Mouse (Mus musculus) kidney, embryonic 15.5 days (tissue): ENCODE data around the gene Fam169a. TPM values are rescaled to one million over a fixed set of nuclear protein-coding genes. Genes with fewer than 3 reads are reported as not detected.

Source experiments
- ATAC-seq: fragments of 200-750 bp; cut with Nextera tagmentation; replicated peaks from 2 replicates; pipeline ENCODE4 v1.8.0; 2017; ENCODE audit warnings: moderate TSS enrichment; ENCODE audit not compliant: low FRiP score
- H3K27ac ChIP-seq: fragments of 300-500 bp; sonication (generic); 2 replicates; pipeline ENCODE4 v1.5.1; 2015; ENCODE audit warnings: mild to moderate bottlenecking, inconsistent platforms
- H3K27me3 ChIP-seq: fragments of 300-500 bp; sonication (generic); 2 replicates; pipeline ENCODE4 v1.6.1; 2015; ENCODE audit warnings: inconsistent platforms
- H3K36me3 ChIP-seq: fragments of 300-500 bp; sonication (generic); 2 replicates; pipeline ENCODE4 v1.6.1; 2015; ENCODE audit warnings: inconsistent platforms
- H3K4me1 ChIP-seq: fragments of 300-500 bp; sonication (generic); 2 replicates; pipeline ENCODE4 v1.6.1; 2015; ENCODE audit warnings: inconsistent platforms
- H3K4me2 ChIP-seq: fragments of 300-500 bp; sonication (generic); 2 replicates; pipeline ENCODE4 v1.6.1; 2015; ENCODE audit warnings: moderate library complexity, mild to moderate bottlenecking, inconsistent platforms
- H3K4me3 ChIP-seq: fragments of 300-500 bp; sonication (generic); replicated peaks from 2 replicates; pipeline ENCODE4 v1.5.1; 2015; ENCODE audit warnings: mild to moderate bottlenecking, inconsistent platforms
- H3K9ac ChIP-seq: fragments of 300-500 bp; sonication (generic); 2 replicates; pipeline ENCODE4 v1.6.1; 2015; ENCODE audit warnings: mild to moderate bottlenecking, inconsistent platforms
- H3K9me3 ChIP-seq: fragments of 300-500 bp; sonication (generic); replicated peaks from 2 replicates; pipeline ENCODE4 v1.6.1; 2016; ENCODE audit warnings: inconsistent platforms
- WGBS: fragments of 180-500 bp; shearing (Covaris S2); methylation state at CpG from one replicate; pipeline ENCODE4 v1.1.7; 2015; ENCODE audit warnings: mixed read lengths; 5-methylcytosine and 5-hydroxymethylcytosine counted together
- polyA plus RNA-seq: library from polyadenylated mRNA; unstranded; fragments of >200 nt; fragmentation: Nextera tagmentation; extraction: Ambion mirVana; gene quantifications from 2 replicates; pipeline ENCODE4 v1.2.1, GENCODE M21; 2015

Gene Fam169a
- 3.0 and 3.4 TPM in 2 replicates for polyA plus RNA-seq

- H3K4me2 ChIP-seq = no peak within 1 kb of the TSS
These were observed at the start of gene Fam169a for GRCm38 (mm10) chr13:97066649-97067550. TSS of gene Fam169a (plus strand) at chr13:97067286.

GRCm38 (mm10) chr13:97017711-97018110 lies 49.4 kb upstream of the Fam169a start:
- no peak for ATAC-seq
- no peak overlapping the region for H3K4me3 ChIP-seq
- 90% methylated on average over 3 of the region's 3 CpGs for WGBS
- H3K27ac ChIP-seq = no peak overlapping the region
- no peaks in the 10 kb centered on the region for H3K27me3 ChIP-seq
- H3K9me3 ChIP-seq = no peaks in the 10 kb centered on the region
- H3K4me2 ChIP-seq = no peak overlapping the region
- no peaks in the 10 kb centered on the region for H3K36me3 ChIP-seq
- no peaks in the 10 kb centered on the region for H3K4me1 ChIP-seq
- no peak overlapping the region for H3K9ac ChIP-seq

More at GRCm38 (mm10) chr13:97066649-97067550, at the start of gene Fam169a:
- H3K36me3 ChIP-seq = no peaks in the 10 kb centered on the region
- H3K9me3 ChIP-seq = 0 out of 2 replicates have a peak, but pooled peaks cover 7% of the 10 kb centered on the region
- ATAC-seq = no peak
- H3K27me3 ChIP-seq = peaks cover 32% of the 10 kb centered on the region
- H3K9ac ChIP-seq = no peak within 1 kb of the TSS
- H3K4me3 ChIP-seq = no peak within 1 kb of the TSS
- WGBS = 64% methylated on average over 15 of the region's 15 CpGs
- peaks cover 10% of the 10 kb centered on the region for H3K4me1 ChIP-seq
- H3K27ac ChIP-seq = no peak within 1 kb of the TSS

DNA sequence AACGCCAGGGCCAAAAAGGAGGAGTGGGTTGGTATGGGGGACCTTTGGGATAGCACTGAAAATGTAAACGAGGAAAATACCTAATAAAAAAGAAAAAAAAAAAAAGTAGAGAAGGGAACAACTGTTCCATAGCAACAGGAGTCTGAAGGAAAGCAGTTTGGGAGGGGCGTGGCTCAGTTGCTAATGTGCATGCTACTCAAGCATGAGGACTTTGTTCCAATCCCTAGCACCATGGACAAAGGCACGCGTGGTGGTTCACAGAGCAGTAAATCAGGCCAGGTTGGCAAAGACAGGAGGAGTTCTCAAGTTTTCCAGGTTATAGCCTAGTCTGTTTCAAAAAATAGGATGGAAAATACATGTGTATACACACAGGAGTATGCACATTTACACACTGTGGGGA lies 47.0 kb upstream of the Fam169a start:
- no peaks in the 10 kb centered on the region for H3K9me3 ChIP-seq
- H3K9ac ChIP-seq = no peak overlapping the region
- H3K27ac ChIP-seq = no peak overlapping the region
- H3K4me2 ChIP-seq = no peak overlapping the region
- 68% methylated on average over 5 of the region's 5 CpGs for WGBS
- no peak overlapping the region for H3K4me3 ChIP-seq
- no peaks in the 10 kb centered on the region for H3K27me3 ChIP-seq
- no peak for ATAC-seq
- H3K4me1 ChIP-seq = no peaks in the 10 kb centered on the region
- no peaks in the 10 kb centered on the region for H3K36me3 ChIP-seq

GRCm38 (mm10) chr13:97021906-97022305 lies 45.2 kb upstream of the Fam169a start:
- no peaks in the 10 kb centered on the region for H3K36me3 ChIP-seq
- 51% methylated on average over 4 of the region's 4 CpGs for WGBS
- no peak overlapping the region for H3K27ac ChIP-seq
- no peaks in the 10 kb centered on the region for H3K27me3 ChIP-seq
- no peaks in the 10 kb centered on the region for H3K4me1 ChIP-seq
- no peak overlapping the region for H3K4me3 ChIP-seq
- no peak for ATAC-seq
- H3K9me3 ChIP-seq = no peaks in the 10 kb centered on the region
- H3K9ac ChIP-seq = no peak overlapping the region
- H3K4me2 ChIP-seq = no peak overlapping the region

GRCm38 (mm10) chr13:97030075-97030474 lies 37.0 kb upstream of the Fam169a start:
- no peak overlapping the region for H3K4me2 ChIP-seq
- no peak for ATAC-seq

DNA sequence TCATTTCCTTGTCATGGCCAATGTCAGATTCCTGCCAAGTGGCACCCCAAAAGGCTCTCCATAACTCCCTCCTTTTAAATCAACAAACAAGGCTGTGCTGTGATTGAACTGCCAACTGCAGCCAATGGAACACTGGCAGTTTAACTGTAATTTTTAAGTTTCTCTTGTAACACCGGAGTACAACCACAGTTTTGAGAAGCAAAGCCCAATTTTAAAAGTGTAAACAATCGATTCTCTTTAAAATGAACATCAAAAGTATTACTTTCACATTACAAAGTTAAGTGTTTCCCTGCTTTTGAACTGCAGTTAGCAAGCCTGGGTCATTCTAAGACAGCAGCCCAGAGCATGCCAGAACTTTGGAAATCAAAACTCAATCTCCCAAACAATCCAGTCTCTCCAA lies 32.8 kb upstream of the Fam169a start, which contains the start of gene 1700029F12Rik:
Gene 1700029F12Rik, minus strand, starts transcription at position 101 of the 400 bp plus-strand sequence.
- 80% methylated on average over 2 of the region's 2 CpGs for WGBS
- Histone ChIP-seq H3K27me3 (no peaks in the 10 kb centered on the region), H3K36me3 (no peaks in the 10 kb centered on the region), H3K9ac (no peak within 1 kb of the TSS), H3K4me1 (no peaks in the 10 kb centered on the region), H3K9me3 (no peaks in the 10 kb centered on the region), H3K4me3 (no peak within 1 kb of the TSS), H3K27ac (no peak within 1 kb of the TSS), H3K4me2 (no peak within 1 kb of the TSS)
- ATAC-seq = no peak

More at GRCm38 (mm10) chr13:97030075-97030474, 37.0 kb upstream of the Fam169a start:
- H3K36me3 ChIP-seq = no peaks in the 10 kb centered on the region
- H3K27me3 ChIP-seq = no peaks in the 10 kb centered on the region
- WGBS = 92% methylated on average over 13 of the region's 13 CpGs
- H3K4me1 ChIP-seq = no peaks in the 10 kb centered on the region
- H3K4me3 ChIP-seq = no peak overlapping the region
- H3K9ac ChIP-seq = no peak overlapping the region
- H3K9me3 ChIP-seq = no peaks in the 10 kb centered on the region
- H3K27ac ChIP-seq = no peak overlapping the region

- H3K4me1 ChIP-seq = no peaks in the 10 kb centered on the region
- H3K4me3 ChIP-seq = no peak overlapping the region
- H3K9me3 ChIP-seq = no peaks in the 10 kb centered on the region
- ATAC-seq = no peak
- no peak overlapping the region for H3K27ac ChIP-seq
- no peaks in the 10 kb centered on the region for H3K27me3 ChIP-seq
- H3K36me3 ChIP-seq = no peaks in the 10 kb centered on the region
- no peak overlapping the region for H3K9ac ChIP-seq
- no peak overlapping the region for H3K4me2 ChIP-seq
- WGBS = 85% methylated on average over 6 of the region's 6 CpGs
These were observed 15.9 kb upstream of the Fam169a start for GRCm38 (mm10) chr13:97051158-97051557.

DNA sequence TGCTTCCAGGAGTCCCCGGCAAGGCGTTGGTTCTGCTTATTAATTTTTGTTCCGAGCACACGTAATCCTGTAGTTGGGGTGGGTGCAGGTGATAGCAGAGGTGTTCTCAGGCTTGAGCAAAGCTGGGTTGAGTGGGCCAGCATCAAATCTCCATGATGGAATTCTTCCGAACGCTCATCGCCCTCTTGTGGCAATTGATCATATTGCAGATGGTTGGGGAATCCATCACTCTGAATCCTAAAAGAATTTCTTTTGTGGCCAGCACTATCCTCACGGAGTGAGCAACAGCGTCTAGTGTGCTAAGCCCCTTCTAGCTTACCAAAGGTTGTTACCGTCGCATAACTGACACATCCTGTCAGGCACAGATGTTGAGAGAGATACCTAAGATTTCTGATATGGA lies 14.4 kb upstream of the Fam169a start:
- Histone ChIP-seq H3K9me3 (no peaks in the 10 kb centered on the region), H3K36me3 (no peaks in the 10 kb centered on the region), H3K27ac (no peak overlapping the region), H3K27me3 (no peaks in the 10 kb centered on the region), H3K4me1 (no peaks in the 10 kb centered on the region), H3K4me2 (no peak overlapping the region), H3K4me3 (no peak overlapping the region), H3K9ac (no peak overlapping the region)
- ATAC-seq = no peak
- WGBS = 18% methylated on average over 11 of the region's 11 CpGs

DNA sequence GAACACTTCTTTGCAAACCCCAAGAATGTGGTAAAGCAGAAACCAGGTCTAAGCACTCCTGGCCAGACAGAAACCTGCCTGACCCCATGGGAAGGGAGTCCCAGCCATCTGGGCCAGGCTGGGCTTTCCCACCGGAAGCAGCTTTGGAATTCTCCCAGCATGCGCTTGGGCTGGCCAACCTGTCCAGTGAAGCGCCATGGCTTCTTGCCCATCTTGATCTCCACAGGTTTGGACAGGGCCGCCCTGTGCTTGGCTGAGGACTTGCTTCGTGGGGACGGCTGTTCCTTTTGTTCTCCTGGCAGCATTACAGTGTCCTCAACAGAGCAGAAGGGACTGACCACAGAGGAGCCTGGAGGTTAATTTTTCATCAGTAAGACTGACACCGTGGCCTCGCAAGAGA lies 13.2 kb upstream of the Fam169a start:
- Histone ChIP-seq H3K9me3 (no peaks in the 10 kb centered on the region), H3K36me3 (no peaks in the 10 kb centered on the region), H3K4me2 (no peak overlapping the region), H3K4me3 (no peak overlapping the region), H3K27me3 (no peaks in the 10 kb centered on the region), H3K27ac (no peak overlapping the region), H3K9ac (no peak overlapping the region), H3K4me1 (0 out of 2 replicates have a peak, but pooled peaks cover 4% of the 10 kb centered on the region)
- 72% methylated on average over 8 of the region's 8 CpGs for WGBS
- ATAC-seq = no peak

GRCm38 (mm10) chr13:97057817-97058216 lies 9.3 kb upstream of the Fam169a start:
- H3K9ac ChIP-seq = no peak overlapping the region
- H3K27me3 ChIP-seq = no peaks in the 10 kb centered on the region
- WGBS = 35% methylated on average over 4 of the region's 4 CpGs
- H3K9me3 ChIP-seq = no peaks in the 10 kb centered on the region
- H3K27ac ChIP-seq = no peak overlapping the region
- 0 out of 2 replicates have a peak, but pooled peaks cover 4% of the 10 kb centered on the region for H3K4me1 ChIP-seq
- ATAC-seq = no peak
- H3K4me2 ChIP-seq = no peak overlapping the region
- no peak overlapping the region for H3K4me3 ChIP-seq
- no peaks in the 10 kb centered on the region for H3K36me3 ChIP-seq

GRCm38 (mm10) chr13:97059746-97060145 lies 7.3 kb upstream of the Fam169a start:
- ATAC-seq = no peak
- H3K4me1 ChIP-seq = peaks cover 11% of the 10 kb centered on the region
- no peaks in the 10 kb centered on the region for H3K36me3 ChIP-seq
- H3K27me3 ChIP-seq = no peaks in the 10 kb centered on the region
- H3K9ac ChIP-seq = no peak overlapping the region
- no peaks in the 10 kb centered on the region for H3K9me3 ChIP-seq
- no peak overlapping the region for H3K27ac ChIP-seq
- no peak overlapping the region for H3K4me3 ChIP-seq
- 89% methylated on average over 6 of the region's 6 CpGs for WGBS
- H3K4me2 ChIP-seq = no peak overlapping the region

DNA sequence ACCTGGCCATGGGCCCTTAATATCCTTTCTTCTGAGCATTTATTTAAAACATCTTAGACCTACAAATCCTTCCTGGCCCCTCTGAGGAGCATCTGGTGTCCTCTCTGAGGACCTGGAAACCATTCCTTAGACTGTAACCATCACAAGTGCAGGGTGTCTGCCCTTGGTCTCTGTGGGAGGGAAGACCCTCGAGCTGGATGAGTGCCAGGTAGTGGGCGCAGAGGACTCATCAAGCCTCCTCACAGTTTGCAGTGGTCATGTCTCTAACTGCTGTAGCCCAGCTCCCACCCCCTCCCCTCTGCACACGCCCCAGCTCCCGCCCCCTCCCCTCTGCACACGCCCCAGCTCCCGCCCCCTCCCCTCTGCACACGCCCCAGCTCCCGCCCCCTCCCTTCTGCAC lies 6.8 kb upstream of the Fam169a start:
- Histone ChIP-seq H3K36me3 (no peaks in the 10 kb centered on the region), H3K4me3 (no peak overlapping the region), H3K27ac (no peak overlapping the region), H3K27me3 (no peaks in the 10 kb centered on the region), H3K9me3 (no peaks in the 10 kb centered on the region), H3K4me2 (no peak overlapping the region), H3K4me1 (peaks cover 11% of the 10 kb centered on the region), H3K9ac (no peak overlapping the region)
- ATAC-seq = no peak
- 59% methylated on average over 3 of the region's 8 CpGs for WGBS
